Mouse (Mus musculus): ENCODE results near the gene Slc37a4.
"Not testable (repeated sequence)": the region's sequence is repeated elsewhere in the genome, so short reads cannot be mapped to it uniquely, and the experiment has no call there.

Slc37a4 gene

GRCm38 (mm10) chr9:44396684-44397411 is at the start of gene Slc37a4:
Slc37a4 (plus strand) TSS chr9:44396852.
- in situ Hi-C loops (cut with MboI; ENCODE audit: low sequenced_read_pairs): no loop called here

GRCm38 (mm10) chr9:44347166-44347565 is 49.5 kb upstream of the Slc37a4 start:
- in situ Hi-C loops (cut with MboI; ENCODE audit: low sequenced_read_pairs): no loop called here

- in situ Hi-C loops (cut with MboI; ENCODE audit: low sequenced_read_pairs): no loop called here
These were observed 49.0 kb upstream of the Slc37a4 start for GRCm38 (mm10) chr9:44347621-44348020.

- in situ Hi-C loops (cut with MboI; ENCODE audit: low sequenced_read_pairs): no loop called here
These were observed 48.1 kb upstream of the Slc37a4 start for GRCm38 (mm10) chr9:44348546-44348945.

- in situ Hi-C loops (cut with MboI; ENCODE audit: low sequenced_read_pairs): no loop called here
These were observed 45.3 kb upstream of the Slc37a4 start for GRCm38 (mm10) chr9:44351396-44351795.

- in situ Hi-C loops (cut with MboI; ENCODE audit: low sequenced_read_pairs): no loop called here
These were observed 44.3 kb upstream of the Slc37a4 start for GRCm38 (mm10) chr9:44352337-44352736.

- in situ Hi-C loops (cut with MboI; ENCODE audit: low sequenced_read_pairs): no loop called here
These were observed 43.5 kb upstream of the Slc37a4 start for GRCm38 (mm10) chr9:44353142-44353541.

GRCm38 (mm10) chr9:44357207-44357606 is 39.4 kb upstream of the Slc37a4 start:
- in situ Hi-C loops (cut with MboI; ENCODE audit: low sequenced_read_pairs): no loop called here

GRCm38 (mm10) chr9:44361190-44361917 is 35.3 kb upstream of the Slc37a4 start, which contains the start of gene Vps11:
Vps11 (minus strand) TSS chr9:44361670.
- in situ Hi-C loops (cut with MboI; ENCODE audit: low sequenced_read_pairs): no loop called here

- in situ Hi-C loops (cut with MboI; ENCODE audit: low sequenced_read_pairs): not testable (repeated sequence)
These were observed 34.7 kb upstream of the Slc37a4 start for GRCm38 (mm10) chr9:44361931-44362330.

- in situ Hi-C loops (cut with MboI; ENCODE audit: low sequenced_read_pairs): no loop called here
These were observed 32.2 kb upstream of the Slc37a4 start for GRCm38 (mm10) chr9:44364480-44364879.

- in situ Hi-C loops (cut with MboI; ENCODE audit: low sequenced_read_pairs): no loop called here
These were observed 23.3 kb upstream of the Slc37a4 start for GRCm38 (mm10) chr9:44373386-44373785.

GRCm38 (mm10) chr9:44376141-44376540 is 20.5 kb upstream of the Slc37a4 start:
- in situ Hi-C loops (cut with MboI; ENCODE audit: low sequenced_read_pairs): no loop called here

GRCm38 (mm10) chr9:44377335-44377734 is 19.3 kb upstream of the Slc37a4 start:
- in situ Hi-C loops (cut with MboI; ENCODE audit: low sequenced_read_pairs): not testable (repeated sequence)

GRCm38 (mm10) chr9:44378153-44378730 is 18.4 kb upstream of the Slc37a4 start:
- in situ Hi-C loops (cut with MboI; ENCODE audit: low sequenced_read_pairs): no loop called here

GRCm38 (mm10) chr9:44379054-44379834 is 17.4 kb upstream of the Slc37a4 start, which contains the start of gene Hyou1:
Hyou1 (plus strand) TSS chr9:44379490.
- in situ Hi-C loops (cut with MboI; ENCODE audit: low sequenced_read_pairs): no loop called here

GRCm38 (mm10) chr9:44379862-44380261 is 16.8 kb upstream of the Slc37a4 start:
- in situ Hi-C loops (cut with MboI; ENCODE audit: low sequenced_read_pairs): no loop called here

GRCm38 (mm10) chr9:44384596-44384995 is 12.1 kb upstream of the Slc37a4 start:
- in situ Hi-C loops (cut with MboI; ENCODE audit: low sequenced_read_pairs): no loop called here

- in situ Hi-C loops (cut with MboI; ENCODE audit: low sequenced_read_pairs): no loop called here
These were observed 9.4 kb upstream of the Slc37a4 start for GRCm38 (mm10) chr9:44387221-44387620.

GRCm38 (mm10) chr9:44389273-44389672 is 7.4 kb upstream of the Slc37a4 start:
- in situ Hi-C loops (cut with MboI; ENCODE audit: low sequenced_read_pairs): no loop called here

GRCm38 (mm10) chr9:44391466-44391865 is 5.2 kb upstream of the Slc37a4 start:
- in situ Hi-C loops (cut with MboI; ENCODE audit: low sequenced_read_pairs): no loop called here
